Mouse (Mus musculus) stomach, postnatal 0 days (tissue): ENCODE results near the gene Myo15b.

ENCODE experiments used
- CTCF ChIP-seq: IDR thresholded peaks from 2 replicates; pipeline ENCODE4 v1.5.1; 2016; ENCODE audit warnings: antibody characterized with exemption, low read depth, mild to moderate bottlenecking, moderate library complexity
- EP300 ChIP-seq: optimal IDR thresholded peaks from 2 replicates; pipeline ENCODE3; 2016; ENCODE audit warnings: antibody characterized with exemption

- no peak for TF ChIP-seq CTCF
- no peak for TF ChIP-seq EP300
These were observed 44.6 kb downstream of the Myo15b start for GRCm38 (mm10) chr11:115902831-115903230.
